Mouse (Mus musculus) gastrocnemius, adult 18-20 months (tissue): ENCODE results near the gene H1foo. TPM values are rescaled to one million over a fixed set of nuclear protein-coding genes. Genes with fewer than 3 reads are reported as not detected.

Experiments used
- DNase-seq: peaks from one replicate; pipeline ENCODE4 v3.0.0; 2021; ENCODE audit warnings: low spot score
- total RNA-seq, 2 experiments: library from RNA; stranded (reverse); gene quantifications; 2 replicates each; pipeline ENCODE4 v1.2.3; 2021

The H1foo gene
- total RNA-seq, 2 experiments from 2014 or later, result not detected

DNA sequence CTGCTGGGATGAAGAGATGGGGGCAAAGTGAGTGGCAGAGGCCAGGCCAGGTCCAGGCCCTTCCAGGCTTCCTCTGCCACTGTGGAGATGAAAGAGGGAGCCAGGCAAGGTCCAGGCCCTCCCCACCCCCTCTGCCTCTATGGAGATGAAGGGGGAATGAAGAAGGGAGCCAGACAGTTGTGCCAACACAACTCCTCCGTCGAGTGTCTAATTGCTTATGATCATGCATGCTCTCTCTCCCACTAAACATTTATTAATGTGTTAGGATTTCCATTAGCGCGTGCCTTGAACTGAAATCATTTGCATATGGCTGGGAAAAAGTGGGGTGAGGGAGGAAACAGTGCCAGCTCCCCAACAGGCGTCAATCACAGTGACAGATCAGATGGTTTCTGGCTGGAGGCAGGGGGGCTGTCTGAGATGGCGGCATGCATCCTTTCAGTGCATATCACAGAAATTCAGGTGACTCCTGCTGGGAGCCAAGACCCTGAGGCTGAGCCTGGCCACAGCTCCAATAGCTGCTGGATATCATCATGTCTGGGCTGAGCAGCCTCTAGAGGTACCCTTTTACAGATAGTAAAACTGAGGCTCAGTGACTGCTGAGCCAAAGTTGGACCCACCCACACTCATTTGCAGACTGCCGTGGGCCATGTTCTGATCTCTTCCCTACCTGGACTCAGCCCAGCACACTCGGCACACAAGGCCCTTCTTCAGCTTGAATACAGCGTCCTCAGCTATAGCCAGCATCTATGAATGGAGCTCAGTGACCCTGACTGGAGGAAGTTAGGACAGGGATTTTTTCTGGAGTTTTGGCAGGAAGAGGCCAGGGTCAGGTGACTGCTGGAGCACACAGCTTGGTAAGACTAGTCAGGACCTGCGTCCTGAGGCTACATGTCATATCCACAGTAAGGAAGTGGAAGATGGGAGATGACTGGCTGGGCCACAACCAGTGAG, 17.2 kb upstream of the H1foo start:
- no peak for DNase-seq

DNA sequence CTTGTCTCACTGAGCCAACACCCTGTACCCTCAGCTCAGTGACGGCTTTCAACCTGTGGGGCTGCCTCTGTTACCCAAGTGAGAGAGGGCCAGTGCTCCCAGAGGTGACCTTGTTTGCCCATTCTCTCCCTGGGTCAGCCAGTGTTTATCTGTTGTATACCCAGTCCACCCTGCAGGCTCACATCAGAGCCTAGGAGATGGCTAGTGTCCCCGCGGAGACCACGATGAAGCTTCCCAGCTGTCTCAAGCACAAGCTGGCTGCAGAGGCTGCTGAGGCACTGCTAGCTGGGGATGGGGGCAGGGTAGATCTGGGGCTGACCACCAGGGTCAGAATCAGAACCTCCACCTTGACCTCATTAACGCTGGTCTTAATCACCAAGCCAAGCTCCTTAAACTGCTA, 14.7 kb upstream of the H1foo start:
- no peak for DNase-seq

DNA sequence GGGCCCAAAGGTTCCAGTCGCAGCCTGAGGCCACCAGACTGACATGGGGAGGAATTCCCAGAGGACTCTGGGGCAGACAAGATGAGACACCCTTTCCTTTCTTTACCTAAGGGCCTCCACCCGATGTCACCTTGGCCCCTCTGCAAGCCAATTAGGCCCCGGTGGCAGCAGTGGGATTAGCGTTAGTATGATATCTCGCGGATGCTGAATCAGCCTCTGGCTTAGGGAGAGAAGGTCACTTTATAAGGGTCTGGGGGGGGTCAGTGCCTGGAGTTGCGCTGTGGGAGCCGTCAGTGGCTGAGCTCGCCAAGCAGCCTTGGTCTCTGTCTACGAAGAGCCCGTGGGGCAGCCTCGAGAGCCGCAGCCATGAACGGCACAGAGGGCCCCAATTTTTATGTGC, 13.1 kb upstream of the H1foo start, which contains the start of gene Rho:
TSS of gene Rho (plus strand) at position 110 of the 400 bp plus-strand sequence.
- no peak for DNase-seq

DNA sequence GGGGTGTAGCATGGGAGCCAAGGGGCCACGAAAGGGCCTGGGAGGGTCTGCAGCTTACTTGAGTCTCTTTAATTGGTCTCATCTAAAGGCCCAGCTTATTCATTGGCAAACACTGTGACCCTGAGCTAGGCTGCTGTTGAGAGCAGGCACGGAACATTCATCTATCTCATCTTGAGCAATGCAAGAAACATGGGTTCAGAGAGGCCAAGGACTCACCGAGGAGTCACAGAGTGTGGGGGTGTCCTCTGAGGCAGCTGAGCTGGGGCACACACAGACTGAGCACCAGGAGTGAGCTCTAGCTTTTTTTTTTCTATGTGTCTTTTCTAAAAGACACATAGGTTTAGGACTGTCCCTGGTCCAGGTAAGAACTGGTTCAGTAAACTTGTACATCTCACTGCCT, 12.3 kb upstream of the H1foo start:
- no peak for DNase-seq

- no peak for DNase-seq
These were observed 9.2 kb upstream of the H1foo start for GRCm38 (mm10) chr6:115935544-115935943.

- no peak for DNase-seq
These were observed 6.7 kb upstream of the H1foo start for GRCm38 (mm10) chr6:115938011-115938410.

DNA sequence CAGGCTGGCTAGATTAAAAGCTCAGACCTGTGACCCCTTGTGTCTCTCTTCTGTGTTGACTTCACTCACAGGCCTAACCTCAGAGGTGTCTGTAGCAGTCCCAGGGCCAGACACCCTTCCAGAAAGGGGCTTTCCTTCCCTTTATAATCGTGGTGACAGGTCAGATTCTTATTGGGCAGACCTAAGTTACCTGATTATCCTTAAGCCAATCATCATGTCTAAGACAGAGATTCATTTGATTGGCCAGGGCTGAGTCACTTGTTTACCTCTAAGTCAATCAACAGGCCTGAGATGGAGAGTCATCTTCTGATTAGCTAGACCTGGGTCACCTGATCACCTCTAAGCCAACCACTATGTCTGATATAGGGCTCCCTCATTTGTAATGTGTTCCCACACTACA, 5.9 kb upstream of the H1foo start:
- DNase-seq, result no peak

- no peak for DNase-seq
These were observed 4.1 kb upstream of the H1foo start for GRCm38 (mm10) chr6:115940603-115941002.

- no peak for DNase-seq
These were observed 3.6 kb upstream of the H1foo start for GRCm38 (mm10) chr6:115941128-115941527.

- no peak for DNase-seq
These were observed 975 bp upstream of the H1foo start for GRCm38 (mm10) chr6:115943498-115944427.

- no peak for DNase-seq
These were observed 895 bp downstream of the H1foo start for GRCm38 (mm10) chr6:115945633-115946032.

- no peak for DNase-seq
These were observed 1.7 kb downstream of the H1foo start for GRCm38 (mm10) chr6:115946389-115946788.

DNA sequence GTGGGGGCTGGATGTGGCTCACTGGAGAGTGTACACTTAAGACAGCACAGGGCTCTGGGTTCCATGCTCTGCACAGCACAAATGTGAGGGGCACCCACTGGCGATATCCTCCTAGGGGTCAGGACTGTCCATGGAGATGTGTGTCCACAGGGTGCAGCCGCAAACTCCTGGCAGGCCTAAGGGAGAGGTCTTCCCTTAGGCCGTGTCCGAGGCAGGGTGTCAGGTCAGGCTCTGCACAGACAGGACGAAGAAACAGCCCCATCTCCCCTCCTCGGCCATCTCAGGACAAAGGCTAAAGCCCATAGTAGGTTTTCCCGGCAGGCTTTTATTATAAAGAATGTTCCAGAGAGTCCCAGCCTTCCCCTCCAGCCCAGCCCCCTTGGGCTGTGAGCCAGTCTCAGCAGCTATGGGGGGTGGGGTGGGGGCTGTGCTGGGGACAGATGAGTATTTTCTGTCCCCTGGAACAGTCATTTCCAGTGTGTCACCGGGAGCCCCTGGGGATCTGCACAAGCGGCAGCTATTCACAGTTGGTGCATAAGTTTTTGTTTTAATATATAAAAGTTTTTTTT, 9.9 kb downstream of the H1foo start:
- DNase-seq, result no peak

DNA sequence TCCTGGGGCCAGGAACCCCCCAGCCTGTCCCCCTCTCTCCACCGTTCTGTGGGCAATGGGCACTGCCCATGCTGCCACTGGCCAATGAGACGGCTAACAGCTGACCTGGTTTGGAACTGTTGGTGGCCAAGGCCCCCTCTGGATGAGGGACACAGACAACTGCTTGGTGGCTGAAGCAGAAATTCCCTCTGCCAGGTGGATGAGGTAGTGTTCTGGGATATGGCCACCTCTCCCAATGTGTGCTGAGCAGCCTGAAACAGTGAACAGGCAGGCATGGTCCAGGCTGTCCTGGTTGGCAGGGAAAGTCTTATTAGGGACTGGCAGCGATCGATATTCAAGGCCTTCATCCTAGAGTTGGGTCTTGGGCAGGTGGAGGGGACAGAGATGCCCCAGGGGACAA, 10.4 kb downstream of the H1foo start:
- no peak for DNase-seq

DNA sequence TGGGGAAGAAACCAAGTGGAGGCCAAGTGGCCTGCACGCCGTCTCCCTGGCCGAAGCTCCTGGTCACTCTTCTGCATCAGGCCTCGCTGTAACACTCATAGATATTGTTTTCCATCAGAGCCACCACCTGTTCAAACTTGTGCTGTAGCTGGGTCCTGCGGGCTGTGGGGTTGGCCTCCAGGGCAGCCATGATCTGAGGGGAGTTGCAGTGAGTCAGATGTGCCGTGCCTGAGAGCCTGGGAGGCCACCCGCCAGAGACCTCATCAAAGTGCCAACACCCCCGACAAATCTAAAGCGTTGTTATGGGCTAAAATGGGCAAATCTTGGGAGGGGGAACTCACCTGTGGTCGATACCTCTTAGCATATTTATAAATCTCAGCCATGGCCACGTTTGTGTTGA, 10.9 kb downstream of the H1foo start:
- no peak for DNase-seq

DNA sequence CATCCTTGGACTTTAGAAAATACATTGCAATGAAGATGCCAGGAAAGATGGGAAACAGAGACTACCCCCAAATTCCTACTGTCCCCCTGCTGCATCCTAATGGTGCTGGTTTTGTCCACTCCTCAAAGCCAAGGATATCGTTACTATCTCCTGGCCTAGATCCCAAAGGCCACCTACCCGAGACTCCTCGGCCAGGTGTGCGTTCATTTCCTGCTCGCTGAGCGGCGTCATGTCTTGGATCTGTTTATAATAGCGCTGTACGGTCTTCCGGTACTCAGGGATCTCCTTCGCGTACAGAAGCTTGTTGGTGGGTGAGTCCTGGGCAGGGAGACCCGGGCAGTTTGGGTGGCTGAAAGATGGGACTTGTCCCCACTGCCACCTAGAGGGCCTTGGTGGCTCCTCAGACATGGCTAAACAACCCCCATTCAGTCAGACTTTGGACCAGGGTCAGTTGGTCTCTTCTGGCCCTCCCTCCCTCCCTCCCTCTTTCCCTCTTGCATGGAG, 11.7 kb downstream of the H1foo start:
- DNase-seq, result no peak

DNA sequence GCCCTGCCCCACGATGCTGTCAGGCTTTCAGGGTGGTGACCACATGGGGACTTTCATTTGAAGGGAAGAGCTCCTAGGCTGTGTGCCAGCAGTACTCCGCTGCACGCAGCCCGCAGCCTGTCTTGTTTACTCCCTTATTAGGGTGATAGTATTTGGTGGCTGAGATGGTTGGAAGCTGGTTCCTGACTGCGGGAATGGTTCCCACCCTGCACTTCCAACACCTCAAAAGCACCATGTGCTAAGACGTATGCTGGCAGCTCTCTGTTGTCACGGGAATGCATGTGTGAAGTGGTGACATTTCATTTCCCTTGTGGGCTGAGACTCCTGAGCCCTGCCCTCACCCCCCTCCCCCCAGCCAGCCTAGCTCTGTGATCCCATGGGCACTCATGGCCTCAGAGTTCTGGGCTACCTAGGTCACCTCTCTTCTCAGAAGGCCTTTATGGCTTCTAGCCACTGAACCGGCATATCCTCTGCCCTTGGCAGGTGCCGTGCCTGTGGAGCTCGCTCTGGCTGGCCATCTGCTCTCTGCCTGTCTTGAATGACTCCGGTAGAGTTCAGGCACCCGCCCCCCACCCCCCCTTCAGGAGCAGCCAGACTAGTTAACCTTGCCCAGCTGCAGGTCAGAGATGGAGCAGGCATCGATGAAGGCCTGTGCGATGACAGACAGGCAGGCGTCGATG, 12.3 kb downstream of the H1foo start:
- DNase-seq, result peak; percentile 65

- no peak for DNase-seq
These were observed 12.9 kb downstream of the H1foo start for GRCm38 (mm10) chr6:115957681-115958080.

GRCm38 (mm10) chr6:115958445-115958844, 13.7 kb downstream of the H1foo start:
- DNase-seq, result no peak

- peak; percentile 92 for DNase-seq
These were observed 14.5 kb downstream of the H1foo start for GRCm38 (mm10) chr6:115959151-115959691.

DNA sequence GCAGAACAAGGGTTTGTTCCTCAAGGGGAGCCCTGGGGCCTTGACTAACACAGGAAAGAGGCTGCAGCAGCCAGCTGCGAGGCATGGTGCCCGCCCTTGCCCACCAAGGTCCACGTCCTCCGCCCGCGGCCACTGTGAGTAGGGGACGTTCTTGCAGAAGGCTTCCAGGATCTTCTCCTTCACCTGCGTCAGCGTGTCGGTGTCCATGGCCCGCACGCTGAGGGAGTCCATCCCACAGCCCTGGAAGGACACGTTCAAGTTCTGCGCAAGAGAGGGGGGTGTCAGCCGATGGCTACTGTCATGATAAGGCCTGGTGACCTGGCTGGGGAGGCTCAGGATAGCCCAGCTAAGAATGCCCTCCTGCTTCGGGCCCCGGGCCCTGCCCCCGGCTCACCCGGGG, 15.6 kb downstream of the H1foo start:
- no peak for DNase-seq
